Mouse (Mus musculus): Measurements from ENCODE around the gene Tln1.
"Not testable (repeated sequence)": the region's sequence is repeated elsewhere in the genome, so short reads cannot be mapped to it uniquely, and the experiment has no call there.

The Tln1 gene

GRCm38 (mm10) chr4:43578376-43579204, 16.1 kb upstream of the Tln1 start, which contains the start of the genes Rgp1 and Gba2:
Gene Rgp1, plus strand, starts transcription at chr4:43578715.
Gene Gba2, minus strand, starts transcription at chr4:43578873.
- peak; percentile 88 for DNase-seq

GRCm38 (mm10) chr4:43577237-43577881, 14.9 kb upstream of the Tln1 start:
- DNase-seq = no peak

GRCm38 (mm10) chr4:43575356-43575755, 12.9 kb upstream of the Tln1 start:
- no peak for DNase-seq

GRCm38 (mm10) chr4:43573561-43573960, 11.1 kb upstream of the Tln1 start:
- DNase-seq = no peak

DNA sequence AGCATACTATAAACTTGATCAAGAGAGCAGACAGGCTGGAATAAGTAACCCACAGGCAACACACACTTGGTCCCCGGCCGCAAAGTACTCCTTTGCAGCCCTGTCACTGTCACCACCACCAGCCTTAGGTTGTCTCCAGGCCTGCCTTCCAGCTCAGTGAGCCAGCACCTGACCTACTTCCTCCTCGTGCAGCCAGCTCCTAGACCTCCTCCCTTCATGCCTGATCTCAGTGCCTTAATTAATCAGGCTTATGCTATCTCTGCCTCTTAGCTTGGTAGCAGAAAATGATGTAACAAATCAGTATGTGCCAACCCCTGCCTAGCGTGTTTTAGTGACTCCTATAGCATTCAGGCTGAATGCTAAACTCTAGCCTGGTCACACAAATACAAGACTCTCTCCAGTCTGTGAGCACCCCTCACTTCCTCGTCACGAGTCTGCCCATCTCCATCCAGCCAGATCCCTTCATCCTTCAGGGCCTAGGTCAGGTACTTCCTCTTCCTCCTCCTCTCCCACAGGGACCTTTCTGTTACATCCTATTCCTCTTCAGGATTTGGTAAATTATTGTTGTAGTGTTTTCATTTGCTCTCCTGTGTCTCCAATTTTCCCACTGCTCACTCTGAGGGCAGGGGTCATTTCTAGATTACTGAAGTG, 9.0 kb upstream of the Tln1 start:
- no peak for DNase-seq

DNA sequence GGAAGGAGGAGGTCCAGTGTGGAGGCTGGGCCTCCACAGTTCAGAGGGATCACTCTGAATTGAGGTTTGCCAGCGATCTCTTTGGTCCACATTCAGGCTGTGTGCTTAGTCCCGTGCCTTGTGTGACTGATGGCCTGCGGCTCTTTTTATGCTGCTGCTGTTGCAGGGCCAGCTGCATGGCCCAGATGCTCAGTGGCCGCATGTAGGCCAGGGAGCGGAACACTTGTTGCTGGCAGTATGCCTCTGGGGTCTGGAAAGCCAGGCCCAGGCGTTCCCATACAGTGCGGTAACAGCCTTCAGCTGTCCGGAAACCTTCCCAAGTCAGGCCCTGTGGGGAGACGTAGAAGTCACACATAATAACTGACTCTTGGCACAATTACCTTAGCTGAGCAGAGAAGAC, 4.6 kb upstream of the Tln1 start:
- DNase-seq = no peak

- no peak for DNase-seq
These were observed 1.7 kb upstream of the Tln1 start for GRCm38 (mm10) chr4:43564231-43564630.

GRCm38 (mm10) chr4:43563601-43563875, 1.0 kb upstream of the Tln1 start:
- DNase-seq = no peak

DNA sequence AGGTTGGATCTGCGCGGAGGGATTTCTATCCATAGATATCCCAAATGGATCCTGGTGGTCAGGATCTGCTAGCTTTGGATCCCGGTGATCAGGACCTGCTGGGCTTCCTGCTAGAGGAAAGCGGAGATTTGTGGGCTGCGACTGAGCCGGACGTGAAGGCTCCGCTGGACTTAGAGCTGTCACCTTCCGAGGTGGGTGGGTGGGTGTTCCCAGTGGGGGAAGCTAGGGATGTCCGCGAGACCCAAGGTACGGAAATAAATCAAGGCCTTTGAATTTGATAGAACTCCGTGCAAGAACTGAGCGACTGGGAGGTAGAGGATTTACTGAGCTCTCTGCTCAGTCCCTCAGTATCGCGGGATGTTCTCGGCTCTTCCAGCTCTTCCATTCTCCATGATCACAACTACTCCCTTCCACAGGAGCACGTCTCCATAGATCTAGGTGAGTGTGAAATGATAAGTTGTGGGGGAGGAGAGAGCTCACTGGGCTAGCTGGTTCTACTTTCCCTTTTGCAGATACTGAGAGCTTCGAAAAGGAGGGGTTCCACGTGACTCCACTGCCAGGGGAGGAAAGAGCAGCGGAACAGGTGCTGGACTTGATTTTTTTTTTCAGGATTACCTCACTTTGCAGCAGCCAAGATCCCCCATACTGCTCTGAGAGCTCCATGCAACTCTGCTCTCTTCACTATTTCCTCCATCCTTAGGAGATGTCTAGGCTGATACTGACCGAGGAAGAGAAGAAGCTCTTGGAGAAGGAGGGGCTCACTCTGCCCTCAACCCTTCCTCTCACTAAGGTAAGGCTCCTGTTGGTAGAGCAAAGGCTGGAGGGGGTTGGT, 494 bp upstream of the Tln1 start:
- no peak for DNase-seq

DNA sequence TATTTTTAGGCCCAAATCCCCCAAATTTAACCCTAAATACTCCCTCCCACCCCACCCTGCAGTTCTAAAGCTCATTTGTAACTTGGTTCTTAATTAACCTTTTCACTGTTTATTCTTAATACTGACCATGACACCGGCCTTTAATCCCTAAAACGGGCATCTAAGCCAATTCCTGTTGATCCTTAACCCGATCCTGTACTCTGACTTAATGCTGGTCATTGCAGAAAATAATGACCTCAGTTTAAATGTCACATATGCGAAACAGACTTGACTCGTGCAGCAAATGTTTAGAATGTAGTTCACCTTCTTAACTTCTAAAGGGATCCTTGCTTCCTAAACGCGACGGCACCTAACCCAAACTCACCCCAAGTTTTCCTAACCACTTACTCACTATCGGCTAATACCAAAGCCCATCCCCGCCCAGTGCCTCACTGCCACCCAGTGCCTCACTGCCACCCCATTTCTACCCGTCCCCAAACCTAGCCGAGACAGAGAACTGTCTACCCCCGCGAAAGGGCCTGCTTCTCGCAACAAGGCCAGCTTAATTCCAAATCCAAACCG, 975 bp downstream of the Tln1 start:
- no peak for DNase-seq

DNA sequence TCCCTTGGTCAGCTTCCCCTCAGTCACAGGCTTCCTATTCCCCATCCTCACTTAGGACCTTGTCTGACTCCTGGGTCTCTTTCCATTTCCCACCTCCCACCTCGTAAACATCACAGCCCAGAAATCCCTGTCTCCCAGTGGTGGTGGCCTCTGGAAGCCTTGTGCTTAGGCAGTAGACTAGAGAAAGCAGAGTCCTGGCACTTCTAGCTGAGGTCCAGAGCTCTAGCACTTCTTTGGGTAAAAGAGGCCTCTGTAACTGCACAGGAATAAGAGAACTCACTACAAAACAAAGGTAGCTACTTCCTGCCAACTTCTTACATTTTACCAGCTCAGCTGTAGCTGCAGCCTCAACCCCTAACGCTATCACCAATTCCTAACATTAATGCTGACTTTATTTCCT, 1.5 kb downstream of the Tln1 start:
- no peak for DNase-seq

DNA sequence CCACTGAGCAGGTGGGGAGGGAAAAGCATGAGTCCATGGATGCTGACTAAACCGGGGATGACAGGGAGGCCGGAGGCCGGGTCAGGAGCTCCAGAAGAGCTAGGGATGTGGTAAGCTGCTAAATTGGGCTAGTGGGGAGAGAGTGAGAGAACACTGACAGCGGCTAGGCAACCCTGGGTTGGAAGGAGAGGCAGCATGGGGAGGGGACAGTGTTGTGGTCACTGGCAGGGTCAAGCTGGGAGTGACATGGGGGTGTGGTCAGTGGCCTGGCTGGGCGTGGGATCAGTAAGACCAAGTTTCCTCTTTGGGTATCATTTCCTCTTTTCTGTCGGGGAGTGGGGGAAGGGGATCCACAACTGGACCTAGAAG, 2.3 kb downstream of the Tln1 start:
- peak; percentile 67 for DNase-seq

- DNase-seq = no peak
These were observed 2.8 kb downstream of the Tln1 start for GRCm38 (mm10) chr4:43559519-43560242.

DNA sequence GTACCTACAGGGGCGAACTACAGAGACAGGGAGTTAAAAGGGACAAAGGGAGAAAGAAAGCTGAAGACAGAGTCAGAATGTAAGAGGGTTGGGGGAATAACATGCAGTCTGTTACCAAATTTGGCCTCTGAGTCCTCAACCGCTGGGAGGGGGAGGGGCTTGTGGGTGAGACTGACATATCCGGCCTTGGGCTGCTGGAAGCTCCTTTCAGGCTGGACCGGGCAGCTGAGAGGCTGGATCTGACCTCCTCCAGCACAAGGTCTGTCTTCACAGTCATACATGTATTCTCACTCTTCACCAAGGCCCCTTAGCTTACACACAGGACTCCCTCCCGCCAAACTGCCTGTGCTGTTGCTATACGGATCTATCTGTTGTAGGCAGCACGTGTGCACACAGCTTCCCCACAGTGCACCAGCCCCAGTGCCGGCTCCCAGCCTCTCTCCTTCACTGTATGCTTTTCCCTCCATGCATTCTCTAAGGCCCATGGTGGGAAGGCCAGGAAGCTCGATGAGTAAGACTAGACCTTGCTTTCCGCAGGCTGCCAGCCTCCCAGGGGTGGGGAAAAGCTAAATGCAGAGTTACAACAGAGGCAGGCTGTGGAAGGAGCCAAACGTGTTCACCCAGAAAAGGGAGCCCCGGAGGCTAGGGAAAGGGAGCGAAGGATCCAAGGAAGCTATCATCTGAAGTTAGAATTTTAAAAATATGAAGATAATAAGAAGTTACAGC, 3.7 kb downstream of the Tln1 start:
- peak; percentile 82 for DNase-seq

DNA sequence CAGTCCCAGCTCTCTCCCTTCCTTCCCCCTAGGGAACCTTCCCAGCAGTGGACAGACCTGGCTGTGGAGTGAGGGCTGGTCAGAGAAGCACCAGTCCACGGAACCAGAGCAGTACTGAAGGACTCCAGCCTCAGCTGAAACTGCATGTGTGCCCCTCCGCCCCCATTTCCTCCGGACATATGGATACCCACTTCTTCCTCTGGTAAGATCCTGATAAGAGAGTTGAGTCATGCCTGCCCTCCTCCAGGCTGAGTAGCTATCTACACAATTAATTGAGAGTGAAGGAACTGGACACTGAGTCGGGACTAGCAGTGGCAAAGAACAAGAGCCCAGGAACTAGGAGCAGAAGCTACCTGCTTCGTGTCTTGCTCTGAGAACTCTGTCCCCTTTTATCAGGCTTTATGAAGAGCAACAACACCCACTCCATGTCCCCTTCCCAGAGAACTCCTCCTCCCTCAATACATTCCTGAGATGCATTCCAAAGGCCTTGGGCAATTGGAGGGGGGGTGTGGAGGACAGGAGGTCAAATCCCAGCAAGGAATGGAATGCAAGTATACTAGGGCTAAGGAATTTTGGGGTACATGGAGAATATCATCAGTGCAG, 4.4 kb downstream of the Tln1 start:
- peak; percentile 56 for DNase-seq

DNA sequence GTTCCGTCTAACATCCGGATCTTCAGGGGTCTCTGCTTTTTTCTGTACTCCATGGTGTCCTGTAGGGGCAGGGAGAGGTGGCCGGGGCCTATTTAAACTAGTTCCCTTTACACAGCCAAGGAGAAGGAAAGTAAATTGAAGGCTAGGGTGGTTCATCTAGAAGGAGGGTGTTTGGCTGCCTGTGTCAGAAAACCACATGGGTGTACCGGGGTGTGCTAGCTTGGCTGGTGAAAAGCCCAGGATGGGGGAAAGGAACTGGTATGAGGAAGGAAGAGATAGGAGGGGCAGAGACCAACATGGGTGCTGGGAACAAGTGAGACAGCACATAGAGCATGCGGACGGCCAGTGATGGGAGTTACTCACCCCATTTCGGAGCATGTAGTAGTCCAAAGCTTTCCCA, 6.6 kb downstream of the Tln1 start:
- DNase-seq = no peak

GRCm38 (mm10) chr4:43553891-43554290, 8.6 kb downstream of the Tln1 start:
- DNase-seq = no peak

GRCm38 (mm10) chr4:43552437-43552836, 10.1 kb downstream of the Tln1 start:
- DNase-seq = no peak

DNA sequence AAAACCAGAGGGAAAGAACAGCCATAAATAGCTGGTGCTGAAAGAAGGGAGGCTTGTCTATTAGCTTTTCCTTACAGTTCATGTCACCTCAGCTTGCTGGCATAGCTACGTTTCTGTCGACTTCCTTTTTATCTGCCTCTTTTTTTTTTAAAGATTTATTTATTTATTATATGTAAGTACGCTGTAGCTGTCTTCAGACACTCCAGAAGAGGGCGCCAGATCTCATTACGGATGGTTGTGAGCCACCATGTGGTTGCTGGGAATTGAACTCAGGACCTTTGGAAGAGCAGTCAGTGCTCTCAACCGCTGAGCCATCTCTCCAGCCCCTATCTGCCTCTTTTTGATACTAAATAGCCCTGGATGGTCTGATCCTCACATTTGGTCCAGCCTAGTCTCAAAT, 10.6 kb downstream of the Tln1 start:
- DNase-seq = not testable (repeated sequence)

DNA sequence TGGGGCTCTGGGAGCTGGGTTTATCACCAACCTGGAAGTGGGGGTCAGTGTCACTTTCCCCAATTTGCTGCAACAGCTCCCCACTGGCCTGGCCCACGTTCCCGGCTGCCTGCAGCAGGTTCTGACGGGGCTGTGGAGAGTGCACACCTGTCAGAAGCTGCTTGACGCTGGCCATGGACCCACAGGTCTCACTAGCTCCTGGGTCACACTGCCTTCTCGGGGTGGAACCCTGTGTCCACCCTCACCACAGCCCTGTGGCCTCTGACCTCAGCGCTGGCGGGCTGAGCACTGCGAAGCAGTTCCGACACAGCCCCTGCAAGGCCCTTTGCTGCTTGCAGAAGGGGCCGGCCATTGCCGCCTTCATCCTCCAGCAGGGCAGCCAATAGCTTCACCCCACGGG, 13.4 kb downstream of the Tln1 start:
- no peak for DNase-seq

DNA sequence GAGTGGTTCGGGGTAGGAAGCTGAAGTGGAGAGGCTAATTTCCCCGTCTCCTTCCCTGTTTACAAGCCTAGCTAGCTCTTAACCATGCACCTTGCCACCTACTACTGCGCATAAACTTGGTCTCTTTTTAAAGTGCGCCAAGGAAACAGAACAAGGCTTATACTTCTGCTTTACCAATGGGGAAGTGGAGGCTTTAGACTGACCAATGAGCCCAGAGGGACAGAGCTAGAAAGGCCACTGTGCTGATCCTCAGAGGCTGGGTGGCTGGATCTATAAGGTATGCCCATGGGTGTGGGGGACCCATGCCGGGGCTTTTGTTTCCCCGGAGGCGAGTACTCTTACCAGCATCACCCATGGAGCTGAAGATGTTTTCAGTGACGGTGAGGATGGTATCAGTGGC, 15.3 kb downstream of the Tln1 start:
- no peak for DNase-seq
